Mouse (Mus musculus) hindbrain, embryonic 14.5 days (tissue): ENCODE data around the gene Elf1. TPM values are rescaled to one million over a fixed set of nuclear protein-coding genes. Genes with fewer than 3 reads are reported as not detected.
"Not testable (repeated sequence)": the region's sequence is repeated elsewhere in the genome, so short reads cannot be mapped to it uniquely, and the experiment has no call there.

Experiments used
- ATAC-seq: fragments of 200-750 bp; cut with Nextera tagmentation; 2 replicates; pipeline ENCODE4 v1.8.0; 2017; ENCODE audit warnings: moderate number of reproducible peaks, mild to moderate bottlenecking, moderate TSS enrichment, moderate library complexity; ENCODE audit not compliant: low FRiP score
- DNase-seq: peaks from one replicate; pipeline ENCODE4 v3.0.0-alpha.2; 2015; ENCODE audit warnings: low spot score
- H3K27ac ChIP-seq: fragments of 300-500 bp; sonication (generic); 2 replicates; pipeline ENCODE4 v1.5.1; 2014; ENCODE audit warnings: mild to moderate bottlenecking, moderate library complexity
- H3K27me3 ChIP-seq: fragments of 300-500 bp; sonication (generic); 2 replicates; pipeline ENCODE4 v1.6.1; 2014; ENCODE audit warnings: mild to moderate bottlenecking, low read length, mixed read lengths; ENCODE audit not compliant: control insufficient read depth, insufficient read depth
- H3K36me3 ChIP-seq: fragments of 300-500 bp; sonication (generic); replicated peaks from 2 replicates; pipeline ENCODE4 v1.6.1; 2014; ENCODE audit not compliant: control insufficient read depth, insufficient read depth
- H3K4me1 ChIP-seq: fragments of 300-500 bp; sonication (generic); replicated peaks from 2 replicates; pipeline ENCODE4 v1.6.1; 2014; ENCODE audit warnings: antibody characterized with exemption, low read length, mixed read lengths; ENCODE audit not compliant: control insufficient read depth, insufficient read depth
- H3K4me2 ChIP-seq: fragments of 300-500 bp; sonication (generic); replicated peaks from 2 replicates; pipeline ENCODE4 v1.6.1; 2014; ENCODE audit warnings: mild to moderate bottlenecking, moderate library complexity
- H3K4me3 ChIP-seq: fragments of 300-500 bp; sonication (generic); replicated peaks from 2 replicates; pipeline ENCODE4 v1.5.1; 2014; ENCODE audit warnings: mild to moderate bottlenecking, low read length
- H3K9ac ChIP-seq: fragments of 300-500 bp; sonication (generic); 2 replicates; pipeline ENCODE4 v1.6.1; 2014
- H3K9me3 ChIP-seq: fragments of 300-500 bp; sonication (generic); 2 replicates; pipeline ENCODE4 v1.6.1; 2016; ENCODE audit warnings: low read length; ENCODE audit not compliant: control insufficient read depth
- WGBS: fragments of 180-500 bp; shearing (Covaris S2); extraction: QIAGEN DNeasy Blood & Tissue Kit; methylation state at CpG from one replicate; pipeline ENCODE4 v1.1.7; 2014; 5-methylcytosine and 5-hydroxymethylcytosine counted together
- polyA plus RNA-seq: library from polyadenylated mRNA; unstranded; fragments of >200 nt; fragmentation: Nextera tagmentation; extraction: Ambion mirVana; gene quantifications from 2 replicates; pipeline ENCODE4 v1.2.1, GENCODE M21; 2014

The Elf1 gene
- polyA plus RNA-seq, 1 experiment from 2014 or later, result 3.8 TPM

GRCm38 (mm10) chr14:79527704-79528103, 46.7 kb downstream of the Elf1 start:
- no peaks in the 10 kb centered on the region for H3K9me3 ChIP-seq
- H3K27me3 ChIP-seq, result no peaks in the 10 kb centered on the region
- H3K27ac ChIP-seq, result no peak overlapping the region
- H3K4me3 ChIP-seq, result no peak overlapping the region
- no peak overlapping the region for H3K4me2 ChIP-seq
- no peaks in the 10 kb centered on the region for H3K36me3 ChIP-seq
- DNase-seq (no peak), ATAC-seq (no peak)
- H3K9ac ChIP-seq, result no peak overlapping the region
- no peaks in the 10 kb centered on the region for H3K4me1 ChIP-seq
- WGBS, result 68% methylated on average over 6 of the region's 6 CpGs

DNA sequence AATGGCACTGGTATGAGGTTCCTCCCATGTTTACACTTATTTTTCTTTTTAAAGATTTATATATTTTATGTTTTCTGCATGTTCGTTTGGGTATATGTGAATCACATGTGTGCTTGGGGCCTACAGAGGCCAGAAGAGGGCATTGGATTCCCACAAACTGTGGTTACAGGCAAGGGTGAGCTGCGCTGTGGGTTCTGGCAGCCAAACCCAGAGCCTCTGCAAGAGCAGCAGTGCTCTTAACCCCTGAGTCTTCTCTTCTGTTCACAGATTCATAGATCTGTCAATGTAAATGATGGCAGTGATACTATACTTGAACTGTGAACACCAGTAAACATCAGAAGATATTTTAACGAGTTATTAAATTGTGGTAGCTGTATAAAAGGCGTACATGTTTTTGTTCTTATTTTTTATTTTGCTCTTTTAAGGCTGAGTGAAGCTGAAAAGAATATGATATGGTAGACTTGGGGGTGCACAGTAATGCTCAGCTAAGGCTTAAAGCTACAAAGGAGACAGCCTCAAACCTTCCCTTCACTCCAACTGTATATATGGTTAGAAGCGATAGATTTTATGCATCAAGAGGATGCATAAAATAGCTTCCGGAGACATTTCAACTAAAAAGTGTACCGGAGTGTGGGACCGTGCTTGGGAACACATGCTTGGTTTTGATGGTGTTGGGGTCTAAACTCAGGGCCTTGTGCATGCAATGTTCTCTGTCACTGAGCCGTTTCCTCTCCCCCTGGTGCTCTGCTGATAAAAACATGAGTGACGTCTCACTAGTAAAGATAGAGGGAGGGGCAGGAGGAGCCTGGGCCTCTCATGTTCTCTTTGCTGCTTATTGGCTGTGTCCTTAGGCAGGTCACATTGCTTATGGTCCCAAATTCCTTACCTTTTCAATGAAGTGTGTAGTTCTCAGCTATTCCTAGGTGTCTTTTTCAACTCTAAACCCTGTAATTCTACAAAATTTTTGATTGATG, 48.9 kb downstream of the Elf1 start:
- DNase-seq (no peak), ATAC-seq (no peak)
- H3K27me3 ChIP-seq, result no peaks in the 10 kb centered on the region
- 80% methylated on average over 10 of the region's 10 CpGs for WGBS
- H3K4me1 ChIP-seq, result no peaks in the 10 kb centered on the region
- no peaks in the 10 kb centered on the region for H3K36me3 ChIP-seq
- H3K9me3 ChIP-seq, result no peaks in the 10 kb centered on the region
- H3K4me3 ChIP-seq, result no peak overlapping the region
- no peak overlapping the region for H3K27ac ChIP-seq
- no peak overlapping the region for H3K4me2 ChIP-seq
- H3K9ac ChIP-seq, result no peak overlapping the region

GRCm38 (mm10) chr14:79530761-79531160, 49.8 kb downstream of the Elf1 start:
- ATAC-seq, result no peak
- DNase-seq, result no peak

GRCm38 (mm10) chr14:79532036-79532776, 51.2 kb downstream of the Elf1 start:
- no peak for DNase-seq
- H3K27ac ChIP-seq, result no peak overlapping the region
- WGBS, result 92% methylated on average over 8 of the region's 8 CpGs

More at GRCm38 (mm10) chr14:79530761-79531160, 49.8 kb downstream of the Elf1 start:
- H3K9me3 ChIP-seq, result no peaks in the 10 kb centered on the region
- no peaks in the 10 kb centered on the region for H3K4me1 ChIP-seq
- 91% methylated on average over 6 of the region's 6 CpGs for WGBS
- no peaks in the 10 kb centered on the region for H3K27me3 ChIP-seq
- H3K4me2 ChIP-seq, result no peak overlapping the region
- no peak overlapping the region for H3K9ac ChIP-seq
- no peaks in the 10 kb centered on the region for H3K36me3 ChIP-seq
- no peak overlapping the region for H3K4me3 ChIP-seq
- no peak overlapping the region for H3K27ac ChIP-seq

GRCm38 (mm10) chr14:79533350-79533749, 52.4 kb downstream of the Elf1 start:
- DNase-seq, result no peak
- H3K27ac ChIP-seq, result no peak overlapping the region
- H3K4me1 ChIP-seq, result no peaks in the 10 kb centered on the region
- no peaks in the 10 kb centered on the region for H3K27me3 ChIP-seq
- H3K4me2 ChIP-seq, result no peak overlapping the region
- H3K36me3 ChIP-seq, result no peaks in the 10 kb centered on the region
- no peaks in the 10 kb centered on the region for H3K9me3 ChIP-seq
- WGBS, result 97% methylated on average over 1 of the region's 1 CpGs
- ATAC-seq, result no peak
- no peak overlapping the region for H3K9ac ChIP-seq
- no peak overlapping the region for H3K4me3 ChIP-seq

More at GRCm38 (mm10) chr14:79532036-79532776, 51.2 kb downstream of the Elf1 start:
- Histone ChIP-seq H3K27me3 (no peaks in the 10 kb centered on the region), H3K9me3 (no peaks in the 10 kb centered on the region), H3K36me3 (no peaks in the 10 kb centered on the region), H3K4me1 (no peaks in the 10 kb centered on the region), H3K4me3 (no peak overlapping the region), H3K9ac (no peak overlapping the region), H3K4me2 (no peak overlapping the region)
- no peak for ATAC-seq

GRCm38 (mm10) chr14:79534206-79534605, 53.2 kb downstream of the Elf1 start:
- no peak overlapping the region for H3K4me2 ChIP-seq
- H3K36me3 ChIP-seq, result no peaks in the 10 kb centered on the region
- H3K9ac ChIP-seq, result no peak overlapping the region
- H3K4me1 ChIP-seq, result no peaks in the 10 kb centered on the region
- H3K27me3 ChIP-seq, result no peaks in the 10 kb centered on the region
- no peak for DNase-seq
- H3K9me3 ChIP-seq, result no peaks in the 10 kb centered on the region
- ATAC-seq, result no peak
- H3K27ac ChIP-seq, result no peak overlapping the region
- no peak overlapping the region for H3K4me3 ChIP-seq
- 79% methylated on average over 3 of the region's 3 CpGs for WGBS

DNA sequence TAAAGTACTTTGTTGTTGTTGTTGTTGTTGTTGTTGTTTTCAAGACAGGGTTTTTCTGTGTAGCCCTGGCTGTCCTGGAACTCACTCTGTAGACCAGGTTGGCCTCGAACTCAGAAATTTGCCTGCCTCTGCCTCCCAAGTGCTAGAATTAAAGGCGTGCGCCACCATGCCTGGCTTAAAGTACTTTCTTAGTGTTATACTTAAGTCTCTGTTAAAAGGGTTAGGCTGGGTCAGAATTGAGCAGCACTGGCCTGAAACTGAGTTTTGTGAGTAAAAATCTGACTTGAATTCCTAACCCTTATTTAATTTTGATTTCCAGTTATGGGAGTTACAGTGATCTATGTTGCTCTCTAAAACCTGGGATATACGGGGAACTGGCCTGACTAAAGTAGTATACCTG, 53.7 kb downstream of the Elf1 start:
- 97% methylated on average over 4 of the region's 4 CpGs for WGBS
- not testable (repeated sequence) for H3K36me3 ChIP-seq, H3K9ac ChIP-seq, H3K4me2 ChIP-seq, H3K4me1 ChIP-seq, H3K9me3 ChIP-seq, DNase-seq, H3K27ac ChIP-seq, ATAC-seq, H3K27me3 ChIP-seq, H3K4me3 ChIP-seq

GRCm38 (mm10) chr14:79535318-79535717, 54.3 kb downstream of the Elf1 start:
- DNase-seq (no peak), ATAC-seq (no peak)
- Histone ChIP-seq H3K27ac (no peak overlapping the region), H3K4me1 (no peaks in the 10 kb centered on the region), H3K36me3 (no peaks in the 10 kb centered on the region), H3K9me3 (no peaks in the 10 kb centered on the region), H3K4me3 (no peak overlapping the region), H3K4me2 (no peak overlapping the region), H3K9ac (no peak overlapping the region), H3K27me3 (no peaks in the 10 kb centered on the region)
- 82% methylated on average over 10 of the region's 10 CpGs for WGBS

DNA sequence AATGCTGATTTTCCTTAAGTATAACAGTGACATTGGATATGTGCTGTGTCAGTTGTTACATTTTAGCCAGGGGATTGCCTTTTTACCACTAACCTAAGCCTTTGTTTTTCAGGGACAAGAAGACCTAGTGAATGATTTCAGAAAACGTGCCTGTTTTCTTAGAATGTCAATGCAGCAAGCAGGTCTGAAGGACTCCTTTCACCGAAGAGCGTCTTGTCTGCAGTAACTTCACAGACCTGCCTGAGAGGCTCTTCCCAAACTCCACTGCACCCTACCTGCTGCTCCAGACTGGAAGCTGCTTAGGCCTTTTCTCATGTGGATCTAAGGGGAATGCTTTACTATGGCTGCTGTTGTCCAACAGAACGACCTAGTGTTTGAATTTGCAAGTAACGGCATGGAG, 55.0 kb downstream of the Elf1 start:
- no peaks in the 10 kb centered on the region for H3K4me1 ChIP-seq
- no peak overlapping the region for H3K4me2 ChIP-seq
- H3K9me3 ChIP-seq, result no peaks in the 10 kb centered on the region
- no peak overlapping the region for H3K9ac ChIP-seq
- WGBS, result 83% methylated on average over 5 of the region's 5 CpGs
- H3K4me3 ChIP-seq, result no peak overlapping the region
- no peaks in the 10 kb centered on the region for H3K36me3 ChIP-seq
- DNase-seq (no peak), ATAC-seq (no peak)
- H3K27ac ChIP-seq, result no peak overlapping the region
- H3K27me3 ChIP-seq, result no peaks in the 10 kb centered on the region
